Mouse (Mus musculus): Measurements from ENCODE around the gene Peak1.
A peak's percentile ranks its signal among the peaks of the same experiment; 100 is the strongest.

Peak1 gene

DNA sequence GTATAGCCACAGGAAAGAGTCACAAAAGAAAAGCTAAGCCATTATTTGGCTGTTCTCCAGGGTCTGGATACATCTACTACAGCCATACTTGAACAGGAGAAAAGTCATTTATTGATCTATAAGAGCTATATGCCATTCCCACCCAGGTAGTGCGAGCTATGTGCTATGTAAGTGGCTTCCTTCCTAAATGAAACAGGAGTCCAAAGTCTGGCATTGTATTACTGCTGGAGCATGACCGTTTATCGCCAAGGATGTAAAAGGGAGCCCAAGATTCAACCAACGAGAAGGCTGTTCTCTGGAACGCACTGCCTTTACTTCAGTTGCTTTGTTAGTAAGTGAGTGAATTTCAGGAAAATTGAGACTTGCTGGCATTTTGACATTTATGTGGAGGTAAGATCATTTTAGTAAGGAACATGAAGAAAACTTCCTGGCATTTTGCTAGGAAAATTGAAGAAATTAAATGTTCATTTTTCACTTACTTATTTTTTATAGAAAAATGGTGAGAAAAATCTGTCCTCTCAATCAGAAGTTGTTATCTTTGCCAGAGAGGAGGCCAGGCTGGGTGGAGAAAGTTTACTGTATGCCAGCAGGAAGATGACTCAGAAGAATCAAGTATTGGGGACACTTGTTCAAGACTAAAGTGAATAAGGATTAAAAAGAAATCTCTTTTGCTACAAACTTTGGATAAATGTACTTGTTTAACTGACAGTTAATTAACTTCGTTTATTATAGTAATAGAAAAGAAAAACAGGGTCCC lies 162.0 kb downstream of the Peak1 start:
- no peak for DNase-seq (ENCODE audit: low spot score in 2 of 2)

DNA sequence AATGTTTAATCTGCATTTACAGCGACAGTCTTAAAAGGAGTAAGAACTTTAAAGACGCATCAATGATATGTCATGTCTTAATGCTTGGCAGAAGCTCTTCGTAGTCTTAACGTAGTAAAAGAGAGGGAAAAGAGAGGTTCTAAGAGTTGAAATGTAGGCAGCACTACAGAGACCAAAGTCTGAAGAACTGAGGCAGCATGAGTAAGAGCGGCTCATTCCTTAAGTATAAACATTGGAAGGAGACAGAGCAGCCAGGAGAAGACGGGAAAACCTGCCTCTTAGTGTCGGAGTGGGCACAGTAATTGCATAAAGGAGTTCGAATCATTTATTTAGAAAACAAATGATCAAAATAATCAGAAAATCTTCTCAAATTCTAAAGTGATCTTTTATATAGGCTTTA lies 173.5 kb downstream of the Peak1 start:
- DNase-seq (ENCODE audit: low spot score in 2 of 2): no peak

DNA sequence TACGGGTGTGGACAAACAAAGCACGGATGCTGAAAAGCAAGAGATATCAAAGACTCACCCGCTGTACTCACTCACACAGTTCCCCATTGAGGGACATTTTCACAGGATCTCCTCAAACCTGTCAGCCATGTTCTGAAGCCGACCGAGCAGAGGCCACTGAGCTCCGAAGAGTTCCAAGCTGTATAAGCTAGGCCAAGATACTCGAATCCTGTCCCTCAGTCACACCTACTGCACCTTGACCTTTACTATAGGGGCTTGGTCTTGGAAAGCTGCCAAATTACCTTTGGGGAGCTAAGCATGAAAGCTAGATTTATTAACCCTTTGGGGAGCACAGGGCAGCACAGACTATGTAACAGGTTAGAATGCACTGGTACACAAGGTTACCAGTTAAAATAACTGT lies 174.0 kb downstream of the Peak1 start:
- DNase-seq (ENCODE audit: low spot score in 2 of 2): no peak

DNA sequence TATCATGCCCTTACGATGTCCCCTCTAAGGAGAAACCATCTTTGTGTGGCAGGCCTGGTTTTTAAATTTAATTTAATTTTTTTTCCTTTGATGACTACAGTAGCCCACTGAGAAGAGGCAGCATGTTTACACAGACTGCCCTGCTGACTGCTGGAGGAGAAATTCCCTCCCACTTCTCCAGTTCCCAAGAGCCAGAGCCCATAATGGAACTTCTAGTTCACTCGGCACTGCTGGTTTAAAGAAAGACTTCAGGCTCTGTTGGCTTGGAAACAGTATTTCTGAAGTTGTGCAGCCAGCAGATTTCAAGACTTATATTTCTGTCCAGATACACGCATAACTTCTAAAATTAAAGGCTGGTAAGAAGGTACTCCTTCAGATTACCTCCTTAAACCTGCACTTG lies 175.2 kb downstream of the Peak1 start:
- no peak for DNase-seq (ENCODE audit: low spot score in 2 of 2)

DNA sequence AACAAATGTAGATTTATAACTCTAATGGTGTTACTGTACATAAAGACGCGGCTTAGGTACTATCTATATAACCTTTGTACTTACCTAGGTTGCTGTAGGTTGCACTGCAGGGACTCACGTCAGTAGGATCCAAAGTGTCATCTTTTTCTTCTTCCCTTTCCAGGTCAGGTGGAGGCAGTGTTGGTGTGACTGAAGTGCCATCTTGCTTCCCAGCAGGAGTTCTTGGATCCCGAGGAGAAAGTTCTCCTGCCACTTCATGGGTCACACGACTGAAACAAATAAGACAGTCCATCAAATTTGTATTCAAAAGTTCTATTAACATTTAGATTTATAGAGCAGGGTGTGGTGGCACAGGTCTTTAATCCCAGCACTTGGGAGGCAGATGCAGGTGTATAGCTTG lies 176.8 kb downstream of the Peak1 start:
- no peak for DNase-seq (ENCODE audit: low spot score in 2 of 2)

DNA sequence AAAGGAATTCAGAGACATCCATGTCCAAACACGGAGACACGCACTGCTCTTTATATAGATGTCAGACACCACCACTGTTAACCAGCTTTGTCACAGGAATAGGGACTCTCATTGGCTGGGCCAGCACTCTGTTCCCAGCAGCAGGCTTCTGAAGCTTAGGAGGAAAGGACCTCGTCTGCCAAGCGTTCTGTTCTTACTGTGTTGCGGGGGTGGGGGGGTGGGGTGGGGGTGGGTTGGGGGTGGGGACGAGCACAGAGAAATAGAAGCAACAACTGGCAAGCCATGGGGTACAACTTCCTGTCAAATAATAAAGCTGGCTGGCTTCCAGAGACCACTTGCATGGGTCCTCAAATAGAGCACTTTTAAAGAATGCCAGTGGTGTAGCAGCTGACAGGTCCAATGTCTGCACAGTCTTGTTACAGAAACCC lies 182.0 kb downstream of the Peak1 start:
- DNase-seq (ENCODE audit: low spot score in 2 of 2): no peak

DNA sequence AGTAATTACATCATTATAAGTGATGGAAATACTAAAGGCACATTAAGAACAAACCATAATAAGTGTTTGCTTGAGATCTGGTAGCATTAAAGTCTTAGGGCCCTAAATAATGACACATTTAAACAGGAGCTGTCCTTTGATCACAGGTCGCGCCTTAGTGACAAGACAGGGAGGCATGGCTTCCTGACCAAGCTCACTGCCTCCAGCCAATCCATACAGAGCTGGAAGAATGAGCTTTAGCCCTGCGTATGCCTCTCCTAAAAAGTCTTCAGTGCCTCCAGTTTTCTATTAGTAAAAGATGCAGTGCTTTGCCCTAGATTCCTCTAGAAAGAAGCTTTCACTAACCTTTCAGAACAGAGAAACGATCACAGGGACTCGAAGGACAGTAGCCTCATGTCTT lies 182.6 kb downstream of the Peak1 start:
- no peak for DNase-seq (ENCODE audit: low spot score in 2 of 2)

DNA sequence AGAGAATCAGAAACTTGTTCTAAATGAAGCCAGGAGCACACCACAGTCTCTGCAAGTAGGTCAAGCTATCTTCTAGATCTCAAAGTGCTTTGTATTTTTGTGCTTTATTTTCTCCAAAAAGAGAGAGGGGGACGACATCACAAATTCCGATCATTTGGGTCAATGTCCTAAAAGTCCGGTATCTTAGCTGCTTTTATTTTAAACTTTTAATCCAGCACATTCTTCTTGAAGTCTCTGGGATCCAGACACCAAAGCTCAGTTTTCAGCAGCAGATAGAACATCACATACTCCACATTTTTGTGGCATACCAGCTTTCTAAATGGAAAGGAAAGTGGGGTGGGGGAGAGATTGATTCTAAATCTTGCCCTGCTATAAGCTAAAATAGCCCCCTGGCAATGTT lies 183.3 kb downstream of the Peak1 start:
- no peak for DNase-seq (ENCODE audit: low spot score in 2 of 2)

DNA sequence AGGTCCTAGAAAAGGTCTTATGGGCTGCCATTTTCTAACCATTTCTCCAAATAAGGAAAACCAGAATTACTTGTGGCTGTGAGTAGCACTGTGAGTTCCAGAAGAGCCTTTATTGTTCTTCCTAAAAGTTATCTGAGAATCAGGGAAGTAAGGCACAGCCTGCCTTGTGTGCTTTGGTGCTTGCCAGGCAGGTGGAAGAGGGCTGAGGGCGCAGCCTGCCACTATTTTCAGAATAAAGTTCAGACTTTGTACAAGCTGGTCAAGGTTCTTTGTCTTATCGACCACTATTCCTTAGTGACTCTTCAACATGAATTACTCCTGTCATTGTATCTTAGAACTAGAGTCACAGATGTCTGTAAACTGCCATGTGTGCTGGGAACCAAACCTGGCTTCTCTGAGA lies 184.6 kb downstream of the Peak1 start:
- DNase-seq (ENCODE audit: low spot score in 2 of 2): no peak

DNA sequence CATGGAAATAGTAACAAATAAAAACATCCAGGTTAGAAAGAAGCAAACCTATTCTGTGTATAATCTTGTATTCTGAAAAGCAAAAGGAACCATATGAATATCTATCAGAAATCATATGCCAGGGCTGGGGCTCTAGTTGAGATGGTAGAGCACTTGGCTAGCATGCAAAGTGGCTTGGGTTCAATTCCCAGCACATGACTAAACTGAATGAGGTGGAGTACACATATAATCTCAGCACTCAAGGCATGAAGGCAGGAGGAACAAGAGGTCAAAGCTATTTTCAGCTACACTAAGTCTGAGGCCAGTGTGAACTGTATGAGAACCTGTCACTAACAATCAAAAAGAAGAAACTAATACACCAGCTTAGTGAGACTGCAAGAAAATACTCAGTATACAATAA lies 187.0 kb downstream of the Peak1 start:
- no peak for DNase-seq (ENCODE audit: low spot score in 2 of 2)

DNA sequence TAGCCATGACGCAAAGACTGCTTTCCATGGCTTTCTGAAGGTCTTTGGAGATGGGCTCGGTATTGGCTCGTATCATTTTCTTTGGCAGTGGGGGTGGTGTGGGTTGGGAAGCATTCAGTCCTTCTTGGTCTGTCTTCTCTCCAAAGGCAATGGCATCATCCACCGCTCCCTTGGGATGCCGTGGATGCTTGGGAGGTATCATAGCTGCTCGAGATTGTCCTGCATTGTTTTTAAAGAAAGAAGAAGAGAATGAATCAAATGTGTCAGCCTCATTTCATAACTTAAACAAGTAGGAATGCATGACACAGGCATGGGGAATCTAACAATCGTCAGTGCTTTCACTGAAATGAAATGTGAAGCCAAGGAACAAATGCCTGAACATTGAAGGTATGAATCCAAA lies 190.2 kb downstream of the Peak1 start:
- no peak for DNase-seq (ENCODE audit: low spot score in 2 of 2)

DNA sequence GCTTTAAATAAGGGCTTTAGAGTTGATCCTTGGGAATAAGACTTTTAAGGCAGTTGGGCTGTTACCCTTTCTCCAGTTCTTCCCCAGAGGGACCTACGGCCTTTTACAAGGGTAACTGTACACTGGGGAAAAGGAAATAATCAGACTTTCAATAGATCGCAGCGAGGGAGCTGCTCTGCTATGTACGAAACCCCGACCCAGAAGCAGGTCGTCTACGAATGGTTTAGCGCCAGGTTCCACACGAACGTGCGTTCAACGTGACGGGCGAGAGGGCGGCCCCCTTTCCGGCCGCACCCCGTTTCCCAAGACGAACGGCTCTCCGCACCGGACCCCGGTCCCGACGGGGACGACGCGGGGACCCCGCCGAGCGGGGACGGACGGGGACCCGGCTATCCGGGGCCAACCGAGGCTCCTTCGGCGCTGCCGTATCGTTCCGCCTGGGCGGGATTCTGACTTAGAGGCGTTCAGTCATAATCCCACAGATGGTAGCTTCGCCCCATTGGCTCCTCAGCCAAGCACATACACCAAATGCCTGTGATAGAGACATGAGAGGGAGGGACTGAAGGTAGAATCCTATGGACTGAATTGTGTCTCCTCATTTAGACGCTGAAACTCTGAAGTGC lies 194.3 kb downstream of the Peak1 start:
- DNase-seq (ENCODE audit: low spot score in 2 of 2): peak; percentile 60 to 88

DNA sequence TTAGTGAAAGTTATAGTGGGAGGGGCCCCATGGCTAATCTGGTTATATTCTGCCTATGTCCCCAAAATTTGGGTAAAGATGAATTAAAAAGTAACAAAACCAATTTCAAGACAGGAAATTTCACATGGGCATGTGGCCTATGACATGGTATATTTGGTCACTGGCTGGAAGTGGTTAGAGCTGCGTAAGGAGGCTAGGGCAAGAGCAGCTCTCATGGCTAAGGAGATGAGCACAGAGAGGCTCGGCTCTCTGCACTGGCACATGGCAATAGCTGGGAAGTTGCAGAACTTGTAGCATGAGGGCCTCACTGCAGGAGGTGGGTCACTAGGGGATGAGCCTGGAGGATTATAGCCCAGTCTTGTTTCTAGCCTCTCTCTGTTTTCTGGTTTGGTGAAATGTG lies 199.0 kb downstream of the Peak1 start:
- no peak for DNase-seq (ENCODE audit: low spot score in 2 of 2)

DNA sequence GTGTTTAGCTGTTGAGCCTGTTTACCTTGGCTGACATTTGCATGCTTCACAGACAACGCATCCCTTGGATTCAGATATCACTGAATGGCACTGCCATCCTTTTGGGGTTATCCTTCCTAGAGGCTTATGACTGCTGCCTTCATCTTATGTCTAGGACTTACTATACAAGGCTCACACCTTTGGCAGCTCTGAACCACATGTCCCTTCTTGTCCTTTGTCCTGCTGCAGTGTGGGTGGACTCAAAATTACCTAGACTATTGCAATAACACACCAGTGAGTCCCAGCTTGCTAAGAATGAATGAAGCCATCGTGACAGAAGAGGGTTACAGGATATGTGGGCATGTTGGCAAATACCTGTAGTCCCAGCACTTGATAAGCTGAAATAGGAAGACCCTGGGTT lies 199.8 kb downstream of the Peak1 start:
- DNase-seq (ENCODE audit: low spot score in 2 of 2): no peak

DNA sequence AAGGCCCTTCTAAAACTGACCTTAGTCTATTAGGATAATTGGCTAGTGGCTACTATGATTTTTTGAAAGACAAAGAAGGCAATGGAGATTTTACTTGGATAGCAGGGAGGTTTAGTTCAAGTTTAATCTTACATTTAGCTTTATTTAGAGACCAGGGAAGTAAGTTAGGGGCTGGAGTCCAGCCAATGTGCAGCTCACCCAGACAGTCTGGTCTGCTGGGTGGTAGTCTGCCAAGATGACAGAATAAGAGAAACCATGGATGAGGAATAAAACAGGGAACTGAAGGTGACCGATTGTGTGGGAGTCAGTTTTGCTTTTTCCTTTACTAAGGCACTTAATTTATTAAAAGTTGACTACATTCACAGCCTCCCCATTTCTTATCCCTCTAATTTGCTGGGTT lies 200.5 kb downstream of the Peak1 start:
- no peak for DNase-seq (ENCODE audit: low spot score in 2 of 2)

DNA sequence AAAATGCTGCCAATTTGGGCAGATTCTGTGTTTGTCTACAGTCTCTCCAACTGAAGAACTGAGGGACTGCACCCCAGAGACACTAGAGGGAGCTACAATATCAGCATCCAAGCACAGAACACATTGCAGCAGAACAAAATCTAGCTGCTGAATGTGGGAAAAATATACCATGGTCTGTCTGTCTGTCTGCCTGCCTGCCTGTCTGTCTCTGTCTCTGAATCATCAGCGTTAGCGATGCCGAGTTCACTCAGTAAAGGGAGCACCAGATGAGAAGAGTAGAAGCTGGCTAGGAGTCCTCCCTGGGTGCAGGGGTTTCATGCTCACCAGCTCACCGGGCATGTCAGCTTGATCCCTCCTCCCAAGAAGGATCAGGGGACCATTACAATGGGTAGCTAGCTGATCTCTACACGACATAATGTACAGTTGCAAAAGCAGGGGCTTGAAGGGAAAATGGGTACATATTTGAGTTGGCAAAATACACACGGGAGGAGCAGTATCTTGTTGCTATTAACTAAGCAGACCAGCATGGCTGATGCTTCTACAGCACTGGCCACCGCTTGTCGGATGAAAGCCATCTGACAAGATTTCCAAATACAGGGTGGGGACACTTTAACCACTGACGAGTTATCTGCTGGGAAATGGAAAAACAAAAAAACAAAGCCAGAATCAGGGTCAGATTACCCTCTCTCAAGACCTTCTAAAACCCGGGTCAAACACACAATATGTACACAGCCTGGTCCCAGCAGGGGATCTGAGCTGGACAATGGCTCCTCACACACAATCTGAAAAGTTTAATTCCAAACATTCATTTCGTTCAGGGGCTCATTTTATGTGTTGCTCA lies 204.2 kb downstream of the Peak1 start:
- no peak for DNase-seq (ENCODE audit: low spot score in 2 of 2)

DNA sequence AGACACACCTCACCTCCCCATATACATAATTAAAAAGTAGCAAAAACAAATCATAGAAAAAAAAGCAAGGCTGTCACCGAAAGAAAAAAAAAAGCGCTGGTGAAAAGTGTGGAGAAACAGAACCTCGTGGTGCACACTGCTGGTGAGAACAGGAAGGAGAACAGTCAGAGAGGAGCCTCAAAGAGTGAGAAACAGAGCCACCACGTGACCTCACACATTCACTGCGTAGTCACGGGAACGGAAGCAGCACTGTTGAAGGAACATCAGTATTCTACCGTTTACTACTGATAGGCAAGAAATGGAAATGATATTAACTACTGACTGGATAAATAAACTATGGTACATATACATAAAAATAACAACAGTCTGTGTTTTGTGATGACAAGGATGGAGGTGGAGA lies 209.1 kb downstream of the Peak1 start:
- DNase-seq (ENCODE audit: low spot score in 2 of 2): no peak

DNA sequence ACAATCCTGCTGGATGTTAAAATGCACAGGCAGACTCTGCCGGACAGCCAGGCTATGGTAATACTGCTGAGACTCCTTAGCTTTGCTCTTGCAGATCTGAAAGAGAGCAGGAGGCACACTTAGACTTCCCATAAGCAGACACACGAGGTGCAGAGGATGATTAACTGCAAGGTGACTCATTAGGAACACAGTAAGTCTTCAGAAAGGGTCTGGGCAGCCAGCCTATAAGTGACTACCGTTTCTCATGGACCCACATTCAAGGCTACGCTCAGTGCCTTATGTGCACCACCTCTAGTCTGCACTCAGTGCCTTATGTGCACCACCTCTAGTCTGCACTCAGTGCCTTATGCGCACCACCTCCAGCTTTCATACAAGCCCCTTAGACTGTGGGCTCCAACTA lies 210.4 kb downstream of the Peak1 start:
- DNase-seq (ENCODE audit: low spot score in 2 of 2): no peak

DNA sequence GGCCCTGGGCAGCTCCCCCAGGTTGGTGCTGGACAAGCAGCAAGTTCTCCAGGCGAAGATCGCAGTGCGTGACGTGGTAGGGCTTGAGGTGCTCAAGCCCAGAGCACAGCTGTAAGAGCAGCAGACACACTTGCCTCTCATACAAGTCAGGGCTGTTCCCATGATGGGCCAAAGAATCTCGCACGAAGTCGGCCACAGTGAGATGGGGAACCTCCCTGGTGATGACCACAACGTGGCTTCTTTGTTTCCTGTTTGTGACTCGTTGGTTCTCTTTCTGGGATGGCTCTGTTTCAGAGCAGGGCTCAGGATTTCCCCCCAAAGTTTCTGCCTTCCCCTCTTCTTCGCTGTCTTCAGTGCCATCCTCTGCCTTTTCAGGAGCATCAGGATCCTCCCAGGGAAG lies 210.8 kb downstream of the Peak1 start:
- no peak for DNase-seq (ENCODE audit: low spot score in 2 of 2)

DNA sequence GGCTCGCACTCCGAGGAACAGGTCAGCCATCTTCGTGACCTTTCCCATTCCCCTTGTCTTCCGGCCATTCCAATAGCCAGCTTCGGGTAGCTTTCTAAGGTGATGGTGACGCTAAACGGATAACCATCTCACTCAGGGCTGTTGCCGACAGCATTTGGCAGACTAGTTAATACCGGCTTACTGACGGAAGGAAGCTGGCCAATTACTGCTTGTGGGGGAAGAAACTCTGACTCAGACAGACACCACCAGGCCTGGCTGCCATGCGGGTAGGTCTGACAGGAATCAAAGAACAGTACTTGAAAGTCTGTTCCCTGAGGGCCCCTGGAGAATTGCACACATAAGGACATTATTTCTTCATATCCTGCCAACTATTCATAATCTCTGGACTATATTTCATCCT lies 212.5 kb downstream of the Peak1 start:
- DNase-seq (ENCODE audit: low spot score in 2 of 2): no peak

DNA sequence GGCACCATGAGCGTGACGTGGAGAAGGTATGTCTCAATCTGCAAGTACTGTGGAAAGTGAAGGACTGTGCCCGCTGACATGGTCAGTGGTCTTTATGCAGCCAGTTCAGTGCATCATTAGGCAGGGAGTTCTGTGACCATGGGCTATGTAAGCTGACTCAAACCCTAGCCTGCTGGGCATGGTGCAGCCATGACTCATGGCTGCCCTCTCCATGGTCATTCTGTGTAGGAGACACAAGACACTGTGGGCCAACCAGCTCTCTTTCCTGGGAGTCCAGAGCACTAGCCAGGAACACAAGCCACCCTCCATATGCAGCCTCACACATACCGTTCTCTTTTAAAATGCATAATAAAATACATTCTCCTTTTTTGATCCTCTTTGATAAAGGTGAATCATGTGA lies 213.6 kb downstream of the Peak1 start:
- no peak for DNase-seq (ENCODE audit: low spot score in 2 of 2)

DNA sequence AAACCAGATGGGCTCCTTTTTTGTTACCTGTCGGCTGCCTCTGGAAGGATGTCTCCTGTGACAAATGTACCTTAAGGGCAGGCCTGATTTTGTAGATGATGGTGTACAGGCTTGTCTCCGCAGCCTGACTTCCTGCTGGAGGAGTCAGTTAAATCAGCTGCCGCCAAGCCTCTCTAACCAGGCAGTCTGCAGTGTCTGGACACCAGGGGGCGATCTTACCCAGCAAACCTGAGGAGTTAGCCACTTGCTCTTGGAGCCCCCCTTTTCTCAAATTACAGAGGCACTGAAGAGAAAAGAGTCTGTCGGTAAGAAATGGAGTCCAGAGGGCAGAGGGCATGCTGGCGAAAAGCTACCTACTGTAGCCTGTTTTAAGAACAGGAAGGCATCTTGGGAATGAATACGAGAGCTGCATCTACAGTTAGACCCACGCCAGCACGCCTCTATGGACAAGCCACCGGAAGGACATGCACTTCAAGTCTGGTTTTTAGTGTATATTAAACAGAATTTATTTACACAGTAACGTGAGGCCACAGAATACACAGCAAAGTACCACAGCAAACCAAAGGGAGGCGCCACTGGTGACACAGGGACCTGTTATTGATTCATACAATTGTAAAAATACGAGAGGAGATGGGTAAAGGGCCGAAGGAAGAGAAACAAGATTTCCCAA lies 217.1 kb downstream of the Peak1 start:
- peak; percentile 50 to 86 for DNase-seq (ENCODE audit: low spot score in 2 of 2)

Data from spleen, postnatal 10 days (tissue).